Mouse (Mus musculus): ENCODE measurements at regions not wholly inside any gene's neighbourhood (a gene's known extent, or its start where the extent isn't known, plus 50 kb on each side); places are given as distances from the start of the nearest gene placed in this dataset.
"Not testable (repeated sequence)": the region's sequence is repeated elsewhere in the genome, so short reads cannot be mapped to it uniquely, and the experiment has no call there.

GRCm38 (mm10) chr1:100781006-100781405, 1008.4 kb downstream of the Cntnap5b start:
- peak; percentile 57 for DNase-seq
- intact Hi-C loops (cut with DNase I) = not testable (repeated sequence)

DNA sequence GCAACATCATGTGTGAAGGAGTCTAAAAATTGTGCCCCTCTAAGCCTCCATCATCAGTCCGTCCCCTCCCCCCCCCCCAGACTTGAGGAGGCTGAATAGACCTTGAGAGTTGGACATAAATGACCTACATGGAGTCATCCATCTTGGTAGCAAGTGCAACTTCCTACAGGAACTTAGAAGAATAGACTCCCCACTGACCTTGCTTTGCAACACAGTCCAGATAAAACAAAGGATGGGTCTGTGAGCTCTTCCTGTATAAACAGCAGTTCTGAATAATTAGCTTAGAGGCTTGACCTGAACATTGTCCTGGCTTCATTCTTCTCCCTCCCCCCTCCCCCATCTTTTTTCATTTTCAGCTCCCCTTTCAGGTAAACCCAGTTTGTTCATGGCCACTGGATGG, 1015.2 kb downstream of the Cntnap5b start:
- no peak for DNase-seq
- intact Hi-C loops (cut with DNase I) = no loop called here

DNA sequence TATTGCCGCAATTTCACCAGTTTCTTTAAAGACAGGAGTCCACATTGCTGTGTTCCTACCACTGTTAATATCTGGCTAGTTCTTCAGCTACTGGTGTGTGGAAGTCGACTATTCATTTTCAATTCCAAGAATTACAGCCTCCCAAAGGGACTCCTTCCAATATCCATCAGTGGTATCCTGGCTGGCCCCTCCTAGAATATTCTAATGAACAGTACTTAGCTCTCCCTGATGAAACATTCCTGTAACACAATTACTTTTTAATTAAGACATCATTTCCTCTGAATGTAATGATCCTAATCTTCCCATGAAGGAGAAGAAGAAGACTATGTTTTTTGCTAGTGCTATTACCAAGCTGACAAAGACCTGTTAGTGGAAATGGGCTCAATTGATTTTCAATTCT, 1028.5 kb downstream of the Cntnap5b start:
- no peak for DNase-seq
- intact Hi-C loops (cut with DNase I) = no loop called here

Data from left cerebral cortex, postnatal 4 days (tissue).